Mouse (Mus musculus) lung, postnatal 0 days (tissue): ENCODE results near the gene Rab27a.
A peak's percentile ranks its signal among the peaks of the same experiment; 100 is the strongest.

Experiments used
- CTCF ChIP-seq: IDR thresholded peaks from 2 replicates; pipeline ENCODE4 v1.5.1; 2016; ENCODE audit warnings: antibody characterized with exemption, mild to moderate bottlenecking
- EP300 ChIP-seq: IDR thresholded peaks from 2 replicates; pipeline ENCODE4 v1.6.1; 2016; ENCODE audit warnings: antibody characterized with exemption, mild to moderate bottlenecking, control low read depth

- TF ChIP-seq CTCF = peak; percentile 25
- no peak for TF ChIP-seq EP300
Measured at GRCm38 (mm10) chr9:73033406-73033805, 11.2 kb upstream of the Rab27a start.
